Comparison of ENCODE assay signal across 10 mouse cellular contexts in genomic region chr9:21630673-21631072, GRCm38 (mm10). TPM values are rescaled to one million over a fixed set of nuclear protein-coding genes. Genes with fewer than 3 reads are reported as not detected.
DNase-seq lines count a peak whose midpoint lies in the region; ATAC-seq and TF ChIP-seq lines count a peak whose summit lies in the region.
"Had no signal": no experiment of that assay in that cellular context is flagged by ENCODE, and none has a peak within 500 bp of the region (broad histone marks: within the 10 kb centered on the region; RNA-seq: fewer than 3 reads in every experiment).

No protein-coding gene starts in this region.

- H3K4me2 ChIP-seq in intestine, postnatal 0 days (replicated peaks; ENCODE audit: low read depth): no peak overlapping the region
- H3K4me2 ChIP-seq in intestine, embryonic 15.5 days (replicated peaks): no peak overlapping the region
- H3K4me2 ChIP-seq in CH12.LX (ENCODE audit: insufficient read depth, low read depth, poor library complexity, severe bottlenecking): no peak overlapping the region
- H3K4me2 ChIP-seq: limb, embryonic 12.5 days had no signal

- H3K27ac ChIP-seq in intestine, postnatal 0 days (ENCODE audit: low read depth, low read length): no peak overlapping the region
- H3K27ac ChIP-seq in intestine, embryonic 15.5 days: no peak overlapping the region
- no peak overlapping the region for H3K27ac ChIP-seq in CH12.LX (ENCODE audit: insufficient read depth, low read depth)
- H3K27ac ChIP-seq: limb, embryonic 12.5 days had no signal

- peak; percentile 73 for TF ChIP-seq CTCF in intestine, postnatal 0 days (IDR thresholded peaks at IDR 0.05; ENCODE audit: low read depth)
- peak; percentile 30 to 64; a peak in 3 of 4 replicates for TF ChIP-seq CTCF in CH12.LX (conservative IDR thresholded peaks at IDR 0.05 in 1 of 2, IDR thresholded peaks at IDR 0.05 in 1 of 2; ENCODE audit: low read depth in 2 of 2, low read length in 2 of 2)

- peaks cover 32% of the 10 kb centered on the region for H3K36me3 ChIP-seq in intestine, postnatal 0 days (ENCODE audit: control insufficient read depth, insufficient read depth)
- H3K36me3 ChIP-seq in intestine, embryonic 15.5 days: peaks cover 25% of the 10 kb centered on the region
- H3K36me3 ChIP-seq in CH12.LX (replicated peaks in 1 of 2; ENCODE audit: control insufficient read depth in 1 of 2, insufficient read depth in 1 of 2, low read length in 1 of 2): peaks cover 31 to 62% of the 10 kb centered on the region in 2 experiments

- TF ChIP-seq EP300 in CH12.LX (IDR thresholded peaks at IDR 0.05; ENCODE audit: low read length): no peak

- peak; percentile 51 for DNase-seq in CH12.LX (ENCODE audit: extremely low read depth)
- peak; percentile 47 to 66 for DNase-seq in adrenal gland, postnatal 36 days
- peak; percentile 57 to 74 for DNase-seq in left cerebral cortex, postnatal 14 days (ENCODE audit: low spot score in 2 of 2)
- DNase-seq in right cerebral cortex, postnatal 36 days (ENCODE audit: low spot score in 2 of 2): peak; percentile 42 to 43
- DNase-seq in frontal cortex, postnatal 14 days (ENCODE audit: low spot score in 2 of 2): no peak

- no peaks in the 10 kb centered on the region for H3K9me3 ChIP-seq in intestine, postnatal 0 days (ENCODE audit: control insufficient read depth)
- no peaks in the 10 kb centered on the region for H3K9me3 ChIP-seq in intestine, embryonic 15.5 days
- H3K9me3 ChIP-seq in CH12.LX (replicated peaks; ENCODE audit: low read length): no peaks in the 10 kb centered on the region
- H3K9me3 ChIP-seq: limb, embryonic 12.5 days had no signal

- dilution Hi-C loops in CH12.LX (cut with MboI; ENCODE audit: extremely low pct_ligation_motif_present, extremely low pct_unique_long_range_greater_than_20kb, low sequenced_read_pairs): no loop called here

- 65% methylated on average over 3 of the region's 3 CpGs for WGBS in intestine, postnatal 0 days
- WGBS in intestine, embryonic 15.5 days: 69% methylated on average over 3 of the region's 3 CpGs

- no peak overlapping the region for H3K4me3 ChIP-seq in intestine, postnatal 0 days (ENCODE audit: low read depth, low read length)
- no peak overlapping the region for H3K4me3 ChIP-seq in intestine, embryonic 15.5 days (replicated peaks)
- H3K4me3 ChIP-seq in CH12.LX (replicated peaks in 1 of 3; ENCODE audit: low read depth in 2 of 3, low read length in 2 of 3, poor library complexity in 1 of 3): no peak overlapping the region
- H3K4me3 ChIP-seq: erythroblast, embryonic 14.5 days; limb, embryonic 12.5 days had no signal

- in situ Hi-C loops in CH12.LX (cut with MboI; ENCODE audit: low pct_ligation_motif_present, low pct_unique_long_range_greater_than_20kb, low sequenced_read_pairs): no loop called here

- peaks cover 52% of the 10 kb centered on the region for H3K79me2 ChIP-seq in CH12.LX (replicated peaks; ENCODE audit: control insufficient read depth, extremely low read depth, insufficient read depth, poor library complexity, severe bottlenecking)

- TF ChIP-seq RAD21 in CH12.LX (IDR thresholded peaks at IDR 0.05; ENCODE audit: low read depth, low read length): peak; percentile 33

- no peaks in the 10 kb centered on the region for H3K4me1 ChIP-seq in intestine, postnatal 0 days (replicated peaks; ENCODE audit: control insufficient read depth, insufficient read depth, low read length)
- H3K4me1 ChIP-seq in intestine, embryonic 15.5 days (replicated peaks): 0 out of 2 replicates have a peak, but pooled peaks cover 2% of the 10 kb centered on the region
- peaks cover 4 to 25% of the 10 kb centered on the region in 2 experiments; a peak in 3 of 4 replicates for H3K4me1 ChIP-seq in CH12.LX (ENCODE audit: control insufficient read depth in 1 of 2, insufficient read depth in 2 of 2)
- H3K4me1 ChIP-seq: limb, embryonic 12.5 days had no signal

- no peaks in the 10 kb centered on the region for H3K27me3 ChIP-seq in intestine, postnatal 0 days (replicated peaks; ENCODE audit: control insufficient read depth, insufficient read depth, low read length)
- no peaks in the 10 kb centered on the region for H3K27me3 ChIP-seq in intestine, embryonic 15.5 days (replicated peaks)
- no peaks in the 10 kb centered on the region for H3K27me3 ChIP-seq in CH12.LX (replicated peaks)
- H3K27me3 ChIP-seq: limb, embryonic 12.5 days had no signal

- intact Hi-C loops in left cerebral cortex, postnatal 14 days (cut with DNase I): no loop called here

- no peak for TF ChIP-seq POLR2A in CH12.LX (IDR thresholded peaks at IDR 0.05; ENCODE audit: low read depth, low read length)

- H3K9ac ChIP-seq in intestine, postnatal 0 days (ENCODE audit: low read depth, low read length): no peak overlapping the region
- no peak overlapping the region for H3K9ac ChIP-seq in intestine, embryonic 15.5 days
- no peak overlapping the region for H3K9ac ChIP-seq in CH12.LX (ENCODE audit: insufficient read depth, low read depth)
- H3K9ac ChIP-seq: limb, embryonic 12.5 days had no signal

- ATAC-seq in intestine, postnatal 0 days: no peak
- no peak for ATAC-seq in intestine, embryonic 15.5 days
- peak; percentile 75 for ATAC-seq in erythroblast, adult 5-6 weeks (replicated peaks; ENCODE audit: low FRiP score, poor library complexity, severe bottlenecking)

TF ChIP-seq in CH12.LX, 34 proteins besides CTCF, POLR2A, EP300 and RAD21:
- TF ChIP-seq TCF12 (IDR thresholded peaks at IDR 0.05; ENCODE audit: low read depth, low read length) (no peak), UBTF (IDR thresholded peaks at IDR 0.05; ENCODE audit: low read depth, low read length) (no peak), MXI1 (IDR thresholded peaks at IDR 0.05; ENCODE audit: low read depth, low read length) (no peak), SMC3 (IDR thresholded peaks at IDR 0.05; ENCODE audit: low read depth, low read length) (peak; percentile 44), HCFC1 (IDR thresholded peaks at IDR 0.05; ENCODE audit: low read depth, low read length) (no peak)

RNA-seq across cellular contexts. Expression of gene Smarca4, which starts 14.7 kb away (rescaled TPM):
- polyA plus RNA-seq in intestine, postnatal 0 days (2015; fragmentation: Nextera tagmentation; extraction: Ambion mirVana): 22.1 and 24.4 TPM in 2 replicates
- 67.0 and 68.6 TPM in 2 replicates for polyA plus RNA-seq in intestine, embryonic 15.5 days (2015; fragmentation: Nextera tagmentation; extraction: Ambion mirVana)
- total RNA-seq in CH12.LX (2012; rRNA removed) (74.3 and 78.9 TPM in 2 replicates), CH12.LX (2014; rRNA removed) (30.7 and 33.8 TPM in 2 replicates)
- 76.1 and 86.2 TPM in 2 replicates for polyA plus RNA-seq in CH12.LX (2012; ENCODE audit: insufficient read length, low read depth)
- 10 to 100 TPM; 74.6 to 80.8 TPM for total RNA-seq in adrenal gland, postnatal 36 days (2021)
- total RNA-seq in erythroblast, adult 5-6 weeks (2015; ENCODE audit: low replicate concordance): 18.4 and 19.6 TPM in 2 replicates
- 25.8 and 33.6 TPM in 2 replicates for total RNA-seq in erythroblast, adult 5-6 weeks (2017; ENCODE audit: low replicate concordance)
- 100 to 1,000 TPM; 129 TPM for total RNA-seq in left cerebral cortex, postnatal 14 days (2021)

RNA-seq across cellular contexts. Expression of gene Yipf2, which starts 38.0 kb away (rescaled TPM):
- 19.2 and 20.1 TPM in 2 replicates for polyA plus RNA-seq in intestine, postnatal 0 days (2015; fragmentation: Nextera tagmentation; extraction: Ambion mirVana)
- polyA plus RNA-seq in intestine, embryonic 15.5 days (2015; fragmentation: Nextera tagmentation; extraction: Ambion mirVana): 25.2 and 34.3 TPM in 2 replicates
- 13.6 and 17.5 TPM in 2 replicates for total RNA-seq in CH12.LX (2012; rRNA removed)
- 13.1 and 16.6 TPM in 2 replicates for total RNA-seq in CH12.LX (2014; rRNA removed)
- 17.0 and 21.2 TPM in 2 replicates for polyA plus RNA-seq in CH12.LX (2012; ENCODE audit: insufficient read length, low read depth)
- total RNA-seq in adrenal gland, postnatal 36 days (2021): 10 to 100 TPM; 23.3 to 39.1 TPM
- total RNA-seq in erythroblast, adult 5-6 weeks (2015; ENCODE audit: low replicate concordance): 1.3 and 2.3 TPM in 2 replicates
- 2.6 and 5.7 TPM in 2 replicates for total RNA-seq in erythroblast, adult 5-6 weeks (2017; ENCODE audit: low replicate concordance)
- total RNA-seq in left cerebral cortex, postnatal 14 days (2021): 10 to 100 TPM; 17.5 to 19.2 TPM

RNA-seq across cellular contexts. Expression of gene Timm29, which starts 38.2 kb away (rescaled TPM):
- polyA plus RNA-seq in intestine, postnatal 0 days (2015; fragmentation: Nextera tagmentation; extraction: Ambion mirVana): 15.1 and 15.9 TPM in 2 replicates
- polyA plus RNA-seq in intestine, embryonic 15.5 days (2015; fragmentation: Nextera tagmentation; extraction: Ambion mirVana): 27.3 and 29.3 TPM in 2 replicates
- total RNA-seq in CH12.LX (2012; rRNA removed) (12.0 and 16.0 TPM in 2 replicates), CH12.LX (2014; rRNA removed) (19.1 and 19.5 TPM in 2 replicates)
- 29.6 and 34.6 TPM in 2 replicates for polyA plus RNA-seq in CH12.LX (2012; ENCODE audit: insufficient read length, low read depth)
- total RNA-seq in adrenal gland, postnatal 36 days (2021): 10 to 100 TPM; 57.4 to 68.8 TPM
- 11.1 and 16.7 TPM in 2 replicates for total RNA-seq in erythroblast, adult 5-6 weeks (2015; ENCODE audit: low replicate concordance)
- total RNA-seq in erythroblast, adult 5-6 weeks (2017; ENCODE audit: low replicate concordance): 16.2 and 17.0 TPM in 2 replicates
- 10 to 100 TPM; 43.9 to 46.0 TPM for total RNA-seq in left cerebral cortex, postnatal 14 days (2021)

Comparison
In these comparisons a context has a peak if more than half of its experiments do, and no peak if none do; other contexts are left out.
1. DNase-seq: peak in CH12.LX (single experiment), adrenal gland, postnatal 36 days (2 of 2), left cerebral cortex, postnatal 14 days (2 of 2) and right cerebral cortex, postnatal 36 days (2 of 2); none in frontal cortex, postnatal 14 days (0 of 2).